Mouse (Mus musculus): ENCODE results near the gene Prap1.
A peak's percentile ranks its signal among the peaks of the same experiment; 100 is the strongest.

Gene Prap1

GRCm38 (mm10) chr7:140092924-140093528, at the start of gene Prap1:
Gene Prap1, plus strand, starts transcription at chr7:140093395.
- Histone ChIP-seq H3K27me3 (ENCODE audit: control insufficient read depth, insufficient read depth, low read length, poor library complexity, severe bottlenecking) (no peaks in the 10 kb centered on the region), H3K36me3 (ENCODE audit: control insufficient read depth, insufficient read depth, low read length, poor library complexity, severe bottlenecking) (no peaks in the 10 kb centered on the region)
- DNase-seq (ENCODE audit: low read depth, low spot score) = no peak

GRCm38 (mm10) chr7:140045546-140045945, 47.6 kb upstream of the Prap1 start:
- no peak for DNase-seq (ENCODE audit: low read depth, low spot score)
- no peaks in the 10 kb centered on the region for H3K36me3 ChIP-seq (ENCODE audit: control insufficient read depth, insufficient read depth, low read length, poor library complexity, severe bottlenecking)
- no peaks in the 10 kb centered on the region for H3K27me3 ChIP-seq (ENCODE audit: control insufficient read depth, insufficient read depth, low read length, poor library complexity, severe bottlenecking)

GRCm38 (mm10) chr7:140047811-140048311, 45.3 kb upstream of the Prap1 start:
- no peak for DNase-seq (ENCODE audit: low read depth, low spot score)
- no peaks in the 10 kb centered on the region for H3K27me3 ChIP-seq (ENCODE audit: control insufficient read depth, insufficient read depth, low read length, poor library complexity, severe bottlenecking)
- no peaks in the 10 kb centered on the region for H3K36me3 ChIP-seq (ENCODE audit: control insufficient read depth, insufficient read depth, low read length, poor library complexity, severe bottlenecking)

DNA sequence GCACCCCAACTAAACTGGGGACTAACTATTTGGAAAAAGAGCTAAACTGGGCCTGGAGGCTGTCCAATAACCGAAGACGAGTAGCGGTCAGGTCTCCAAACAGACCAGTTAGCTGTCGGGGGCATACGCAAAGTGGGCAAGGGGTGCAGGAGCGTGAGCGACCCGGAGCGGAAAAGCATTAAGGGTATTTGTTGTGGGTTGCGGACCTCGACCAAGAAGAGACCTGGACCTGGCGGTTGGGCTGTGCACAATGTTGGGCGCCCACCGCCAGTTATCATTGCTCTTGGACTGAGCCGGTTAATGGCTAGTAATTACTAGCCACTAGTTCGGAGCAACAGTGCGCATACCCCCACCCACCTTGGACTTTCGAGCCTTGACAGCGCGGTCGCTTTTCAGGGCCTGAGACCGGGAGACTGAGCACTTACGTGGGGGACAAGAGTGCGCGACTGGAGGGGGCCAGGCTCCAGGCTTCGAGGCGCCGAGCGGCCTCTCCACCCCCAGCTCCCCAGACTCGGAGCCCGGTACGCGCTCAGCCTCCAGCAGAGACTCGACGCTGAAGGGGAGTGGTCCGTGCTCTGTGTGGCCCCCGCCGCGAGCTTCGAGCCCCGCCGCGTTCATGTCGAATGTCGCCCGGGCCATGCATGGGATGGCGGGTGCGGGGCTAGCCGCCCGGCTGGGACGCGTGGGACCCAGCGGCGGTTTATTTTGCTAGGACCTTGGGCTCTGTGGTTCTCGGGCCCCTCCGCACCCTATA, 44.7 kb upstream of the Prap1 start, which contains the start of gene Msx3:
TSS of gene Msx3 (minus strand) at position 729 of the 754 bp plus-strand sequence.
- no peaks in the 10 kb centered on the region for H3K36me3 ChIP-seq (ENCODE audit: control insufficient read depth, insufficient read depth, low read length, poor library complexity, severe bottlenecking)
- H3K27me3 ChIP-seq (ENCODE audit: control insufficient read depth, insufficient read depth, low read length, poor library complexity, severe bottlenecking) = no peaks in the 10 kb centered on the region
- no peak for DNase-seq (ENCODE audit: low read depth, low spot score)

DNA sequence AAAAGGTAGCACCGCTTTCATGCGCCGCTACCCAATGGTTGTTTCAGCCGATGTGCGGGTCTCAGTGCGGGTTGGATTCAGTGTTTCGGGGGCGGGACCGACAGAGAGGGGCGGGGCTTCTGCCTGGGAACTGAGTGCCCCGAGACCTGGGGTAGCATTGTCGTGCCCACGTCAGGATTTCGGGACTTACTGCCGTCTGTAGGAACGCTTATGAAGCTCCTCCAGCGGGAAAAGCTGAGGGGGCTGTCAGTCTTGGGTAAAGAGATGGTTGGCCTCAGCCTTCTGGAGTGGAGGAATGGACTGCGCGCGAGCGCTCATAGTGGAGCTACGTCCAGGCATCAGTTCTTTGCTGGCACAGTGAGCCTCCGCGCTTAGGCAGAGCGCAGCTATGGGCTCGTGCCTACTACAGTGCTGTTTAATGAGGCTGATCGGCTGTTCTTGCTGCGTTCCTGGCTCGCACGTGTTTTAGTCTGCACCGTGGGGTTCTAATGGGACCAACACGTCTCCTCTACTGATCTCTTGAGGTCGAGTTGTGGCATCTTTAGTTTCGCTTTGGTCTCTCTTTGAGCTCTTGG, 44.0 kb upstream of the Prap1 start:
- peak; percentile 31 for DNase-seq (ENCODE audit: low read depth, low spot score)
- H3K36me3 ChIP-seq (ENCODE audit: control insufficient read depth, insufficient read depth, low read length, poor library complexity, severe bottlenecking) = no peaks in the 10 kb centered on the region
- H3K27me3 ChIP-seq (ENCODE audit: control insufficient read depth, insufficient read depth, low read length, poor library complexity, severe bottlenecking) = no peaks in the 10 kb centered on the region

DNA sequence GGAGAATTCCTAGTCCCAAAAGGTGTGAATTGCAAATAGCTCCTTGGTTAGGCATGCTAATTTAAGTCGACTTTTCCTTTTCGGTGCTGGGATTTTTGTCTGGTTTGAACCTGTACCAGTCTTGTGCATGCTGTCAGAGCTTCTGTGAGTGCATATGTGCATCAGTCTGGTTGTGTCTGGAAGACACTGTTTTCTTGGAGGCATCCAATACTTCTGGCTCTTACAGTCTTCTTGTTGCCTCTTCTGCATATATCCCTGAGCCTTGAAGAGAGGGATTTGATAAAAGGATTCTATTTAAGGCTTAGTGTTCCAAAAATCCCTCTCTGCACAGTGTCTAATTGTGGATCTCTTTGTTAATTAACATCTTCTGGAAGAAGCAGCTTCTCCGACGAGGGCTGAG, 39.1 kb upstream of the Prap1 start:
- no peaks in the 10 kb centered on the region for H3K36me3 ChIP-seq (ENCODE audit: control insufficient read depth, insufficient read depth, low read length, poor library complexity, severe bottlenecking)
- DNase-seq (ENCODE audit: low read depth, low spot score) = no peak
- peaks cover 4% of the 10 kb centered on the region for H3K27me3 ChIP-seq (ENCODE audit: control insufficient read depth, insufficient read depth, low read length, poor library complexity, severe bottlenecking)

DNA sequence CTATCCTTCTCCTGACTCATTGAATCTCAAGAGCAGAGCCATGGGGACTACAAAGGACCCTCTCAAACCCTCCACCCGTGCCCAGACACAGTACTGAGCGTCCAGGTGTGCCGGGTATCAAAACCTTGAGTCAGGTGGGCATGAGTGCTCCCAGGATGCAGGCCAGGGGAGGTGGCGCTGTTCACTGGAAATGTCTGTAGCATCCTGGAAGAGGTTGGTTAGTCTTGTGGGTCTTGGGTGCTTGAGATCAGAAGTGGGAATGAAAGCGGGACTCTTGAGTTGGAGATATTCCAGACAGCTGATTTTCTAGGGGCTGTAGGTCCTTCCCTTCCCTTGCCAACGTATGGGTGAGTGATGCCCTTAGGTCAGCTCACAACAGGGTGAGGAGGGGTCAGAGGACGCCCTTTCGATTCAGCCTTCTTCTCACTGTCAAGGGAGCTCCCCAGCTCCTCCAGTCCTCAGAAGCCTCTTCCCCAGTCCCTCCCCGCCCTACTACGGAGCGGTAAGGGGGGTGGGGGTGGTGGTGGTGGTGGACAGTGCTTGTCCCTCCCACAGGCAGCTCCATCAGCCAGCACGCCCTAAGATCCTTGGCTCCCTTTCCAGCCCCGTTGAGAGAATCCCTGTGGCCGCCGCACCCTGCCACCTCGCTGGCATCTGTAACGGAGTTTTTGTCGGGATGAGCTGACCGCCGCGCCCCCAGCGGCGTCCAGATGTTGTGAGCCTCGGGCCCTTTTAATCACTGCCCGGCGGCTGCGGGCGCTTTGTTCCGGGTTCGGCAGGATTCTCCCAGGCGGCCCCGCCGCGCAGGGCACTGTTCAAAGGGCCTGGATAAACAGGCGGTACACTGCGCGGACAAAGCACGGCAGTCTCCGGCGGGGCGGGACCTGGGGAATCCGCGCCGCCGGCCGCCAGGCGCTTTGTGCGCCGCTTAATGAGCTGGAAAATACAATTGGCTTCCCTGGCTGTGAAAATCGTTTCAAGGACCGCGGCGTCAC, 35.5 kb upstream of the Prap1 start:
- Histone ChIP-seq H3K36me3 (ENCODE audit: control insufficient read depth, insufficient read depth, low read length, poor library complexity, severe bottlenecking) (no peaks in the 10 kb centered on the region), H3K27me3 (ENCODE audit: control insufficient read depth, insufficient read depth, low read length, poor library complexity, severe bottlenecking) (peaks cover 4% of the 10 kb centered on the region)
- no peak for DNase-seq (ENCODE audit: low read depth, low spot score)

GRCm38 (mm10) chr7:140058528-140058927, 34.7 kb upstream of the Prap1 start:
- no peak for DNase-seq (ENCODE audit: low read depth, low spot score)
- peaks cover 4% of the 10 kb centered on the region for H3K27me3 ChIP-seq (ENCODE audit: control insufficient read depth, insufficient read depth, low read length, poor library complexity, severe bottlenecking)
- H3K36me3 ChIP-seq (ENCODE audit: control insufficient read depth, insufficient read depth, low read length, poor library complexity, severe bottlenecking) = no peaks in the 10 kb centered on the region

DNA sequence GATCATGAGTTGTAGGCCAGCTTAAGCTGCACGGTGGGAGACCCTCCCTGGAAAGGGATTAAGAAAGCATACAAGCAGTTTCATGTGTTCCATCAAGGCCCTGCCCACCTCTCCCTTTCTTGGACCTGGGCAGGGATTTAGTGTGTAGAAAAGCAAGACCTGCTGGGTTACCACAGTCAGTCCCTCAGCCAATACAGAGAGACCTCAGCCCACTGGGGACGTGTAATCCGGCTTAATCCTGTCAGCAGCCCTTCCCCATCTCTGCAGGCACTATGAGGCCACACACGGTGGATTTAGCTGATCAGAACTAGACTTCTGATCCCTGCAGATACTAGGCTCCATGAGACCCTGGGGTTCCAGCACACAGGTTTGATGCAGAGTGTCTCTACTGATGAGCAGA, 33.6 kb upstream of the Prap1 start:
- no peaks in the 10 kb centered on the region for H3K36me3 ChIP-seq (ENCODE audit: control insufficient read depth, insufficient read depth, low read length, poor library complexity, severe bottlenecking)
- peaks cover 4% of the 10 kb centered on the region for H3K27me3 ChIP-seq (ENCODE audit: control insufficient read depth, insufficient read depth, low read length, poor library complexity, severe bottlenecking)
- DNase-seq (ENCODE audit: low read depth, low spot score) = no peak

GRCm38 (mm10) chr7:140060936-140061831, 32.0 kb upstream of the Prap1 start:
- DNase-seq (ENCODE audit: low read depth, low spot score) = no peak
- Histone ChIP-seq H3K27me3 (ENCODE audit: control insufficient read depth, insufficient read depth, low read length, poor library complexity, severe bottlenecking) (peaks cover 4% of the 10 kb centered on the region), H3K36me3 (ENCODE audit: control insufficient read depth, insufficient read depth, low read length, poor library complexity, severe bottlenecking) (no peaks in the 10 kb centered on the region)

- no peak for DNase-seq (ENCODE audit: low read depth, low spot score)
- Histone ChIP-seq H3K36me3 (ENCODE audit: control insufficient read depth, insufficient read depth, low read length, poor library complexity, severe bottlenecking) (no peaks in the 10 kb centered on the region), H3K27me3 (ENCODE audit: control insufficient read depth, insufficient read depth, low read length, poor library complexity, severe bottlenecking) (peaks cover 4% of the 10 kb centered on the region)
Observed at GRCm38 (mm10) chr7:140061832-140062130, 31.4 kb upstream of the Prap1 start.

GRCm38 (mm10) chr7:140062307-140062706, 30.9 kb upstream of the Prap1 start:
- peak; percentile 15 for DNase-seq (ENCODE audit: low read depth, low spot score)
- no peaks in the 10 kb centered on the region for H3K36me3 ChIP-seq (ENCODE audit: control insufficient read depth, insufficient read depth, low read length, poor library complexity, severe bottlenecking)
- H3K27me3 ChIP-seq (ENCODE audit: control insufficient read depth, insufficient read depth, low read length, poor library complexity, severe bottlenecking) = peaks cover 4% of the 10 kb centered on the region

GRCm38 (mm10) chr7:140063092-140063491, 30.1 kb upstream of the Prap1 start:
- DNase-seq (ENCODE audit: low read depth, low spot score) = peak; percentile 80
- Histone ChIP-seq H3K36me3 (ENCODE audit: control insufficient read depth, insufficient read depth, low read length, poor library complexity, severe bottlenecking) (no peaks in the 10 kb centered on the region), H3K27me3 (ENCODE audit: control insufficient read depth, insufficient read depth, low read length, poor library complexity, severe bottlenecking) (peaks cover 2% of the 10 kb centered on the region; the same call in 1 of the 2 replicates)

DNA sequence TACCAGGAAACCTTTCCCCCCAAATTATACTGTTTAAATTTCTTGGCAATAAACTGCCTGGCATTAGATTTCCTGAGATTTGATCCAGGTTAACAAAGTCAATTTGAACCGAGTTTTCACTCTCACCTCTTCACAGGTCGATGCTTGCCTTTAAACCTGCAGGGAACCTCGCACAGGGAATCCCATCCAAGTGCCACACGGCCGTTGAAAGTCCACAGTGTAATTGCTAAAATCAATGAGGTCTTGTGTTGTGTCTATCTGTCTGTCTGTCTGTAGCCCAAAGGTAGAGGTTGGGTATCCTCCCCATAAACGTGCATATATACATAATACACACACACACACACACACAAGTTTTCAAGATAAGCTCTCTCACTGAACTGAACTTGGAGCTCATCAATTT, 25.8 kb upstream of the Prap1 start:
- H3K36me3 ChIP-seq (ENCODE audit: control insufficient read depth, insufficient read depth, low read length, poor library complexity, severe bottlenecking) = no peaks in the 10 kb centered on the region
- H3K27me3 ChIP-seq (ENCODE audit: control insufficient read depth, insufficient read depth, low read length, poor library complexity, severe bottlenecking) = no peaks in the 10 kb centered on the region; the same call in 1 of the 2 replicates
- no peak for DNase-seq (ENCODE audit: low read depth, low spot score)

Measured in splenic B cell, adult 2 months (primary cell).